Mouse (Mus musculus) large intestine, adult 2 months (tissue): ENCODE measurements at regions not wholly inside any gene's neighbourhood (a gene's known extent, or its start where the extent isn't known, plus 50 kb on each side); places are given as distances from the start of the nearest gene placed in this dataset.

Experiments
- DNase-seq: peaks from one replicate; pipeline ENCODE4 v3.0.0-alpha.2; 2012; ENCODE audit warnings: low read depth, low spot score
- WGBS: fragments of 180-500 bp; shearing (Covaris S2); methylation state at CpG from one replicate; pipeline ENCODE4 v1.1.7; 2018; 5-methylcytosine and 5-hydroxymethylcytosine counted together

GRCm38 (mm10) chr10:21446641-21447040, 69.5 kb downstream of the Aldh8a1 start:
- WGBS = 30% methylated on average over 12 of the region's 12 CpGs
- no peak for DNase-seq

GRCm38 (mm10) chr10:21448132-21448531, 71.0 kb downstream of the Aldh8a1 start:
- no peak for DNase-seq

GRCm38 (mm10) chr10:21448942-21449341, 71.9 kb downstream of the Aldh8a1 start:
- no peak for DNase-seq
- 49% methylated on average over 5 of the region's 5 CpGs for WGBS

More at GRCm38 (mm10) chr10:21448132-21448531, 71.0 kb downstream of the Aldh8a1 start:
- WGBS = 43% methylated on average over 3 of the region's 3 CpGs

GRCm38 (mm10) chr10:21452611-21453010, 75.5 kb downstream of the Aldh8a1 start:
- WGBS = 94% methylated on average over 2 of the region's 2 CpGs
- DNase-seq = no peak

GRCm38 (mm10) chr10:21453527-21453926, 76.4 kb downstream of the Aldh8a1 start:
- no peak for DNase-seq
- 73% methylated on average over 3 of the region's 3 CpGs for WGBS

GRCm38 (mm10) chr10:21454153-21454552, 77.1 kb downstream of the Aldh8a1 start:
- no peak for DNase-seq
- WGBS = 86% methylated on average over 5 of the region's 5 CpGs

GRCm38 (mm10) chr10:21454757-21455156, 77.7 kb downstream of the Aldh8a1 start:
- DNase-seq = no peak
- 62% methylated on average over 16 of the region's 16 CpGs for WGBS

- WGBS = 83% methylated on average over 5 of the region's 5 CpGs
- no peak for DNase-seq
These were observed 78.8 kb downstream of the Aldh8a1 start for GRCm38 (mm10) chr10:21455863-21456262.

GRCm38 (mm10) chr10:21456359-21456758, 79.3 kb downstream of the Aldh8a1 start:
- DNase-seq = no peak
- WGBS = 81% methylated on average over 3 of the region's 3 CpGs

- 83% methylated on average over 6 of the region's 6 CpGs for WGBS
- DNase-seq = no peak
These were observed 79.9 kb downstream of the Aldh8a1 start for GRCm38 (mm10) chr10:21456991-21457390.

- no peak for DNase-seq
These were observed 81.5 kb downstream of the Aldh8a1 start for GRCm38 (mm10) chr10:21458608-21459007.

GRCm38 (mm10) chr10:21460062-21460461, 83.0 kb downstream of the Aldh8a1 start:
- DNase-seq = no peak
- WGBS = 29% methylated on average over 2 of the region's 2 CpGs

- no peak for DNase-seq
- WGBS = 66% methylated on average over 3 of the region's 3 CpGs
These were observed 85.8 kb downstream of the Aldh8a1 start for GRCm38 (mm10) chr10:21462915-21463314.

- 2% methylated on average over 15 of the region's 15 CpGs for WGBS
- peak; percentile 91 for DNase-seq
These were observed 88.3 kb downstream of the Aldh8a1 start for GRCm38 (mm10) chr10:21465362-21465761.

- 37% methylated on average over 7 of the region's 7 CpGs for WGBS
- DNase-seq = no peak
These were observed 88.8 kb downstream of the Aldh8a1 start for GRCm38 (mm10) chr10:21465806-21466377.

GRCm38 (mm10) chr10:21467425-21468085, 90.5 kb downstream of the Aldh8a1 start:
- no peak for DNase-seq
- WGBS = 52% methylated on average over 4 of the region's 4 CpGs

GRCm38 (mm10) chr10:21468421-21468820, 91.3 kb downstream of the Aldh8a1 start:
- 42% methylated on average over 10 of the region's 10 CpGs for WGBS
- DNase-seq = no peak

GRCm38 (mm10) chr10:21469961-21470360, 92.9 kb downstream of the Aldh8a1 start:
- DNase-seq = no peak
- 6% methylated on average over 1 of the region's 1 CpGs for WGBS

- no peak for DNase-seq
- 52% methylated on average over 20 of the region's 20 CpGs for WGBS
These were observed 93.5 kb downstream of the Aldh8a1 start for GRCm38 (mm10) chr10:21470589-21470988.

GRCm38 (mm10) chr10:21474242-21474641, 97.2 kb downstream of the Aldh8a1 start:
- 79% methylated on average over 7 of the region's 7 CpGs for WGBS
- DNase-seq = no peak

GRCm38 (mm10) chr10:21478004-21478403, 100.9 kb downstream of the Aldh8a1 start:
- DNase-seq = no peak
- 20% methylated on average over 3 of the region's 3 CpGs for WGBS

- DNase-seq = no peak
- WGBS = 87% methylated on average over 3 of the region's 3 CpGs
These were observed 102.3 kb downstream of the Aldh8a1 start for GRCm38 (mm10) chr10:21479403-21479802.
